Mouse (Mus musculus) megakaryocyte progenitor cell, adult 5-6 weeks (primary cell): ENCODE data around the gene Mybph. TPM values are rescaled to one million over a fixed set of nuclear protein-coding genes. Genes with fewer than 3 reads are reported as not detected.
"Not testable (repeated sequence)": the region's sequence is repeated elsewhere in the genome, so short reads cannot be mapped to it uniquely, and the experiment has no call there.

Source experiments
- ATAC-seq: replicated peaks from 2 replicates; pipeline ENCODE4 v1.8.0; 2016; ENCODE audit warnings: mild to moderate bottlenecking, moderate TSS enrichment, inconsistent platforms; ENCODE audit not compliant: poor library complexity
- total RNA-seq, 2 experiments: library from RNA; stranded (forward) in 1 of 2; stranded (reverse) in 1 of 2; fragments of 157-497, 149-512 nt in 1 of 2; fragments of 200-1000 nt in 1 of 2; gene quantifications; 2 replicates each; pipeline versions ENCODE4 v1.2.3 to v1.2.4; 2015 to 2017

Gene Mybph
- total RNA-seq, 2 experiments from 2014 or later = 0.17 TPM; not detected in 1

DNA sequence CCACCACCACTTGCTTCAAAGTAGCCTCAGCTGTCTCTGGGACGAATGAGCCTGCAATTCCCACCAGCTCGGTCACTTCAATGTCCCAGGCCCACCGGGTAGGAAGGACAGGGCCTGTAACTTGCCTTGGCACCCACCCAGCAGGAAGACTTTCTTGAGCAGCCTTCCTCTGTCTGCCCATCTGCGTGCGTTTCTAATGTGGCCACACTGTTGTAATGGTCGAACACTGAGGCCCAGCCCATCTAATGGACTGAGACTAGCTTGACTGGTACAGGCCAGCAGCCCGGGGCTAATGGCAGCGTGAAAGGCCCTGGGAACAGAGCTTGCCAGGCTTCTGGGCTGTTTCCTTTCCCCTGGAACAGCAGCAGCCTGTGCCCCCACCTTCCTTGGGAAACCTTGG is 39.1 kb downstream of the Mybph start:
- no peak for ATAC-seq

- ATAC-seq = 0 out of 2 replicates have a peak, but pooled peaks have one; percentile 20
These were observed 39.7 kb downstream of the Mybph start for GRCm38 (mm10) chr1:134232778-134233531.

GRCm38 (mm10) chr1:134233681-134234454 is 40.6 kb downstream of the Mybph start:
- no peak for ATAC-seq

GRCm38 (mm10) chr1:134234455-134235390 is 41.5 kb downstream of the Mybph start:
- peak; percentile 31; the same call in 1 of the 2 replicates for ATAC-seq

GRCm38 (mm10) chr1:134235391-134235921 is 42.2 kb downstream of the Mybph start, which contains the start of gene Adora1:
Gene Adora1 (minus strand): TSS chr1:134235431.
- no peak for ATAC-seq

- ATAC-seq = no peak
These were observed 42.9 kb downstream of the Mybph start for GRCm38 (mm10) chr1:134236142-134236541.

- no peak for ATAC-seq
These were observed 44.2 kb downstream of the Mybph start for GRCm38 (mm10) chr1:134237438-134237837.

GRCm38 (mm10) chr1:134240701-134241100 is 47.5 kb downstream of the Mybph start:
- ATAC-seq = no peak

DNA sequence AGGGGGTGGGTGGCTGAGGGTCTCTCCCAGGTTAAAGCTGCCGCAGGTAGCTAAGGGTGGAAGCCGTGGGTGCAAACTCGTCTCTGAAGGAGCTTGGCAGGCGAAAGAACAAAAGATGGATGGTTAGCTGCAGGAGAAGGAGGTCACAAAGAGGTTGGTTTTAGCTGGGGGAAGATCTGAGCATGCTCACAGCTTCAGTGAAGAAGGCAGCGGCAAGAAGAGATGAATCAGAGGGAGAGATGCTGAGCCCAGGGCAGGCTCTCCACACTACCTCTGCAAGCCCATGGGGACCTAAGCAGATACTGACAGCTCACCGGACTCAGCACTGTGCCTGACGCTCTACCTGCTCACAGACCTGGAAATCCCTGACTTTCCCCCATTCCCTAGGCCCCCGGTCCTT is 48.0 kb downstream of the Mybph start:
- ATAC-seq = no peak

- no peak for ATAC-seq
These were observed 49.0 kb downstream of the Mybph start for GRCm38 (mm10) chr1:134242286-134242685.

- no peak for ATAC-seq
These were observed 50.3 kb downstream of the Mybph start for GRCm38 (mm10) chr1:134243505-134243904.

DNA sequence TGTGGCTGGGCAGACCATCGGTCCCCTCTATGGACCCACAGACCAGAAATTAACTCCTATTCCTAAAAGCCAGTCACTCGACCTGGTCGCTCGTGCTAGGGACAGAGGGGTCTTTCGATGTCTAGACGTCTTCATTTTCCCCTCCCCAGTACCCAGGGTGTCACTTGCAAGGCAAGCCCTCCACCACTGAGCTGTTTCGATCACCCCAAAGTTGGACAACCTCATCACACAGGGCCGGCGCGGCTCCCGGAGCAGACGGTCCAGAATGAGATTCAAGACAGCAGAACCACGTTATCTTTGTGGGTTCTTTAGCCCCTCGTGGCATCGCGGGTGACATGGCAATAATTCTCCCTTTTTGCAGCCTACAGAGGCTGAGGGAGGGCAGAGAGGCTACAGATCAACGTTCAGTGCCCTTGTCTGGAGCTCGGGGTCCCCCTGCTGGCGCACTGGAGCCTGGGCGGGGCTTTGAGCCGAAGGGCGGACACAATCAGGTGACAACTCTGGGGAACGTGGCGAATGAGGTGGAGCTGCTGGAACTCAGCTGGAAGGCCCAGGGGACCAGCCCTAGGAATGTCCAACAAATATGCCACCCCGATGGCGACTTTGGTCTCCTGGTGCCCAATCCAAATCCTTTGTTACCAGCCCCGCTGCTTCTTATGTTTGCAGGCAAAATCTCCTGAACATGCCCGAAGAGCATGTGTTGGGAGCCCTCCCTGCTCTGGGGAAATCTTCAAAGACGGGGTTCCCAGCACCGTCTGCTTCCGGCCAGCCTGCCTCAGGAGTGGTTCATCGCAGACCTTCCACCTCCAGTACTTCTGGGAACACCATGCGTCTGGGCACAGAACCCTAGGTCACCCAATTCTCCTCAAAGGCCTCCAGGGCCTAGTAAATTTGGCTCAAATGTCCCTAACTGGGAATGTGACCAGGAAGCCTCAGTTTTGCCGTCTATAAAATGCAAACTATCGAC is 51.0 kb downstream of the Mybph start:
- peak; percentile 99 for ATAC-seq

- ATAC-seq = no peak
These were observed 51.9 kb downstream of the Mybph start for GRCm38 (mm10) chr1:134245004-134245717.

DNA sequence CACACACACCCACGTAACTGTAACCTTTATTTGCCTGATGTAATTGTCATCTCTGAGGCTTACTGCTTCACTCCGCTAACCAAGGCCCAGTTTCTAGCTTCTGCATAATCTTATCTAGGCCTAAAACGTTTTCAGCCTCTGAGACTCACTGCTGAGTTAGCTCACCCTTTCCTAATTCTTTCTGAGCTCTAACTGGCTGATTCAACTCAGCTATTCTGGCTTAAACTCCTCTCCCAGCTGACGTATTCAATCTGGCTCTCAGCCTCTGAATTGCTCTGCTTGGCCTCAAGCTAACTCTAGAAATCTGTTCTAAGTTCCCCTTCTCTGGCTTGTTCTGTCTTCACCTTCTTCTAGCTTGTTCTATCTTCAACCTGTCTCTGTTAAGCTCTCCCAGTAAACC is 53.3 kb downstream of the Mybph start:
- no peak for ATAC-seq

GRCm38 (mm10) chr1:134249681-134250080 is 56.4 kb downstream of the Mybph start:
- not testable (repeated sequence) for ATAC-seq
